Mouse (Mus musculus): ENCODE data around the gene N4bp2l2.
"Not testable (repeated sequence)": the region's sequence is repeated elsewhere in the genome, so short reads cannot be mapped to it uniquely, and the experiment has no call there.

Gene N4bp2l2

GRCm38 (mm10) chr5:150666133-150666739, at the start of gene N4bp2l2:
TSS of gene N4bp2l2 (minus strand) at chr5:150666183.
- DNase-seq = not testable (repeated sequence)

GRCm38 (mm10) chr5:150713431-150713830, 47.4 kb upstream of the N4bp2l2 start:
- DNase-seq = no peak

- no peak for DNase-seq
Observed at GRCm38 (mm10) chr5:150711503-150711902, 45.5 kb upstream of the N4bp2l2 start.

- DNase-seq = not testable (repeated sequence)
Observed at GRCm38 (mm10) chr5:150707181-150707580, 41.2 kb upstream of the N4bp2l2 start.

GRCm38 (mm10) chr5:150706651-150707050, 40.7 kb upstream of the N4bp2l2 start:
- not testable (repeated sequence) for DNase-seq

GRCm38 (mm10) chr5:150702714-150703113, 36.7 kb upstream of the N4bp2l2 start:
- peak; percentile 54 for DNase-seq

GRCm38 (mm10) chr5:150693277-150693676, 27.3 kb upstream of the N4bp2l2 start:
- no peak for DNase-seq

GRCm38 (mm10) chr5:150690685-150691084, 24.7 kb upstream of the N4bp2l2 start:
- DNase-seq = no peak

- not testable (repeated sequence) for DNase-seq
Observed at GRCm38 (mm10) chr5:150682862-150683261, 16.9 kb upstream of the N4bp2l2 start.

- no peak for DNase-seq
Observed at GRCm38 (mm10) chr5:150674866-150675265, 8.9 kb upstream of the N4bp2l2 start.

- DNase-seq = peak; percentile 71
Observed at GRCm38 (mm10) chr5:150673880-150674621, 8.1 kb upstream of the N4bp2l2 start.

GRCm38 (mm10) chr5:150673153-150673835, 7.3 kb upstream of the N4bp2l2 start, which contains the start of gene Pds5b:
TSS of gene Pds5b (plus strand) at chr5:150673739.
- DNase-seq = peak; percentile 95

GRCm38 (mm10) chr5:150672343-150672742, 6.4 kb upstream of the N4bp2l2 start:
- no peak for DNase-seq

- DNase-seq = no peak
Observed at GRCm38 (mm10) chr5:150668731-150669130, 2.7 kb upstream of the N4bp2l2 start.

- peak; percentile 96 for DNase-seq
Observed at GRCm38 (mm10) chr5:150665132-150665954, 640 bp downstream of the N4bp2l2 start.

GRCm38 (mm10) chr5:150664794-150665131, 1.2 kb downstream of the N4bp2l2 start:
- no peak for DNase-seq

- not testable (repeated sequence) for DNase-seq
Observed at GRCm38 (mm10) chr5:150663926-150664325, 2.1 kb downstream of the N4bp2l2 start.

GRCm38 (mm10) chr5:150660296-150660695, 5.7 kb downstream of the N4bp2l2 start:
- DNase-seq = not testable (repeated sequence)

GRCm38 (mm10) chr5:150659425-150659824, 6.6 kb downstream of the N4bp2l2 start:
- not testable (repeated sequence) for DNase-seq

- DNase-seq = no peak
Observed at GRCm38 (mm10) chr5:150654548-150654947, 11.4 kb downstream of the N4bp2l2 start.

GRCm38 (mm10) chr5:150652578-150652977, 13.4 kb downstream of the N4bp2l2 start:
- DNase-seq = no peak

GRCm38 (mm10) chr5:150644926-150645325, 21.1 kb downstream of the N4bp2l2 start:
- no peak for DNase-seq

GRCm38 (mm10) chr5:150643390-150643789, 22.6 kb downstream of the N4bp2l2 start:
- DNase-seq = not testable (repeated sequence)

All from thymus, postnatal 14 days (tissue).